Mouse (Mus musculus) kidney, embryonic 14.5 days (tissue): Measurements from ENCODE around the gene Gca. TPM values are rescaled to one million over a fixed set of nuclear protein-coding genes. Genes with fewer than 3 reads are reported as not detected.

Experiments
- ATAC-seq: fragments of 200-750 bp; cut with Nextera tagmentation; 2 replicates; pipeline ENCODE4 v1.8.0; 2017; ENCODE audit warnings: moderate number of reproducible peaks, mild to moderate bottlenecking, moderate TSS enrichment, moderate library complexity; ENCODE audit not compliant: low FRiP score, low TSS enrichment
- H3K27ac ChIP-seq: fragments of 300-500 bp; sonication (generic); 2 replicates; pipeline ENCODE4 v1.5.1; 2014; ENCODE audit warnings: low read depth, mild to moderate bottlenecking, low read length, moderate library complexity, mixed read lengths
- H3K27me3 ChIP-seq: fragments of 300-500 bp; sonication (generic); 2 replicates; pipeline ENCODE4 v1.6.1; 2014; ENCODE audit warnings: mild to moderate bottlenecking, low read length; ENCODE audit not compliant: control insufficient read depth, insufficient read depth
- H3K36me3 ChIP-seq: fragments of 300-500 bp; sonication (generic); 2 replicates; pipeline ENCODE4 v1.6.1; 2014; ENCODE audit warnings: low read length, mixed read lengths; ENCODE audit not compliant: control insufficient read depth, insufficient read depth
- H3K4me1 ChIP-seq: fragments of 300-500 bp; sonication (generic); 2 replicates; pipeline ENCODE4 v1.6.1; 2014; ENCODE audit warnings: low read length, mixed read lengths; ENCODE audit not compliant: control insufficient read depth, insufficient read depth
- H3K4me2 ChIP-seq: fragments of 300-500 bp; sonication (generic); replicated peaks from 2 replicates; pipeline ENCODE4 v1.6.1; 2014; ENCODE audit warnings: low read depth, mild to moderate bottlenecking, low read length
- H3K4me3 ChIP-seq: fragments of 300-500 bp; sonication (generic); 2 replicates; pipeline ENCODE4 v1.5.1; 2014; ENCODE audit warnings: mild to moderate bottlenecking, low read length
- H3K9ac ChIP-seq: fragments of 300-500 bp; sonication (generic); 2 replicates; pipeline ENCODE4 v1.6.1; 2014; ENCODE audit warnings: low read depth, mild to moderate bottlenecking, low read length, moderate library complexity
- H3K9me3 ChIP-seq: fragments of 300-500 bp; sonication (generic); 2 replicates; pipeline ENCODE4 v1.6.1; 2016; ENCODE audit warnings: low read length; ENCODE audit not compliant: control insufficient read depth
- WGBS: fragments of 180-500 bp; shearing (Covaris S2); extraction: QIAGEN DNeasy Blood & Tissue Kit; methylation state at CpG from one replicate; pipeline ENCODE4 v1.1.7; 2014; 5-methylcytosine and 5-hydroxymethylcytosine counted together
- polyA plus RNA-seq: library from polyadenylated mRNA; unstranded; fragments of >200 nt; fragmentation: Nextera tagmentation; extraction: Ambion mirVana; gene quantifications from 2 replicates; pipeline ENCODE4 v1.2.1, GENCODE M21; 2014

Gene Gca
- polyA plus RNA-seq, 1 experiment from 2014 or later = 20.6 TPM

DNA sequence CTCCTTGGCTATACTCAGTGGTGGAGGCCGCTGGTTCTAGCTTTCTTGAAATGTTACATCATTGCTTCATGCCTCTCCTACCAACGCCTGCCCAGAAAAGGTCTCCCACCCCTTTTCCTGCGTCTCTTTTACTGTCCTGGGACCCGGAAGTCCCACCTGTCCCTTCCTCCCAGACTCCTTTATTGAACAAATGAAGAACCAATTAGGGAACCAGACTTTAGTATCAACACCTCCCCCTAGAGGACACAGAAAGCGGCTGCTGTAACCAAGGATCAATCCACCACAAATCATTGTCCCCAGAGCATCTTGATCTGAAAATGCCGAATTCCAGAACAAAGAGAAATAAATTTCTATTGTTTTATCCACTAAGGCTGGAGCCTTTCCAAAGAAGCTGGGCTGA is 3.5 kb upstream of the Gca start:
- WGBS = 47% methylated on average over 6 of the region's 6 CpGs
- ATAC-seq = no peak

DNA sequence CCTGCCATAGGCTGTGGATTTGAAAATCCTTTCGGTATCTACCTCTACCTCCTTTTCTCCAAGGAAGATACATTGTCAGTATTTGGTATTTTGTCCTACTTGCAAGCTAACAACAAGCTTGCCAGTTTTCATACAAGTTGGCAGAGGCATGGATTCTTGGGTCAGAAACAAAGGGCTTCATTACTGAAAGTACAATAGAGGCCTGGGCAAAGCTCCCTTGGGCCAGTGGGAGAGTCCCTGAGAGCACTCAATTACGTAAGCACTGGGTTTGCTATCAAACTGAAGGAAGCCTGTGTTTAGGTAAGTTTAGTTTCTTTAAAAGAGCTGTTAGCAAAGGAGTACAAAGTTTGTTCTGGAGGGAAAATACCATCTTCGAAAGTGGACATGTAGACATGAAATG is 1.5 kb upstream of the Gca start:
- Histone ChIP-seq H3K27ac (no peak overlapping the region), H3K4me2 (no peak overlapping the region), H3K9me3 (no peaks in the 10 kb centered on the region), H3K4me3 (no peak overlapping the region), H3K27me3 (no peaks in the 10 kb centered on the region; the same call in 1 of the 2 replicates), H3K9ac (no peak overlapping the region), H3K4me1 (no peaks in the 10 kb centered on the region), H3K36me3 (no peaks in the 10 kb centered on the region)
- 93% methylated on average over 3 of the region's 3 CpGs for WGBS
- ATAC-seq = no peak

More for the DNA sequence above, 3.5 kb upstream of the Gca start:
- Histone ChIP-seq H3K36me3 (no peaks in the 10 kb centered on the region), H3K4me3 (no peak overlapping the region), H3K27ac (no peak overlapping the region), H3K27me3 (no peaks in the 10 kb centered on the region; the same call in 1 of the 2 replicates), H3K4me2 (no peak overlapping the region), H3K9ac (no peak overlapping the region), H3K9me3 (no peaks in the 10 kb centered on the region), H3K4me1 (no peaks in the 10 kb centered on the region)

DNA sequence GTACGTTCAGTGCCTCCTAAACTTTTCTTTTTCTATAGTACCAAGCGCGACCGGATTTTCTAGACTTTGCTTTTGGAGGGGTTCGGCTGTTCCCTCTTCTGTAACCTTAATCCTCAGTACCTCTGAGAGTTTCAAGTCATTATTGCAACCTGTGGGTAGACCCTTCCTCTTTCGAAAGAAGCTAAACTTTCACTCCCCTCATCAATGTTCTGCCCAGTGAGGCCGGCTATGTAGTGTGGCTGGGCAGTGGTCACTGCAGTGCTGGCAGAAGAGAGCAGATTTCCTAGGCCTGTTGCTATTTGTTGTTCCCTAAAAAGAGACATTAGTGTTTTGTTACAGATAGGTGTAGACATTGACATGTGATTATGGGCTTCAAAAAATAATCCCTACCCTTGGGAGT is 754 bp downstream of the Gca start:
- 56% methylated on average over 7 of the region's 7 CpGs for WGBS
- Histone ChIP-seq H3K27ac (no peak overlapping the region), H3K27me3 (no peaks in the 10 kb centered on the region; the same call in 1 of the 2 replicates), H3K4me3 (peak overlapping the region; percentile 64), H3K4me1 (no peaks in the 10 kb centered on the region), H3K9me3 (no peaks in the 10 kb centered on the region), H3K36me3 (no peaks in the 10 kb centered on the region), H3K4me2 (peak overlapping the region; percentile 70), H3K9ac (no peak overlapping the region)
- ATAC-seq = no peak

DNA sequence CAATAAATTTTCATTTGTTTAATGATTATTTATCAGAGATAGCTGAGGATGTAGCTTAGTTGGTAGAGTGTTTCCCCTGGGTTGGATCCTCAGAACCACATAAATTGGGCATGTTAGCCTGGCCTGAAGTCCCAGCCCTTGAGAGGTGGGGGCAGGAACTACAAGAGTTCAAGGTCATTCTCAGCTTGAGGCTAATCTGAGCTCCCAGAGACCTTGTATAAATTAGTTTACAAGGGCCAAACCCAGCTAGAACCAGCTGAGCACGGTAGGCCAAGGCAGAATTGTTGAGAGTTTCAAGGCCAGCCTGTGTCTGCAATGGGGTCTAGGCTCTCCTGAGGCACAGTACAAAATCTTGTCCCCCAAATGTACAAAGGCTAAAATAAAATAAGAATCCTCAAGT is 1.5 kb downstream of the Gca start:
- WGBS = 56% methylated on average over 1 of the region's 1 CpGs
- Histone ChIP-seq H3K9me3 (no peaks in the 10 kb centered on the region), H3K9ac (no peak overlapping the region), H3K36me3 (no peaks in the 10 kb centered on the region), H3K27ac (no peak overlapping the region), H3K4me2 (no peak overlapping the region; the same call in 1 of the 2 replicates), H3K4me3 (no peak overlapping the region), H3K4me1 (no peaks in the 10 kb centered on the region), H3K27me3 (no peaks in the 10 kb centered on the region; the same call in 1 of the 2 replicates)
- no peak for ATAC-seq

DNA sequence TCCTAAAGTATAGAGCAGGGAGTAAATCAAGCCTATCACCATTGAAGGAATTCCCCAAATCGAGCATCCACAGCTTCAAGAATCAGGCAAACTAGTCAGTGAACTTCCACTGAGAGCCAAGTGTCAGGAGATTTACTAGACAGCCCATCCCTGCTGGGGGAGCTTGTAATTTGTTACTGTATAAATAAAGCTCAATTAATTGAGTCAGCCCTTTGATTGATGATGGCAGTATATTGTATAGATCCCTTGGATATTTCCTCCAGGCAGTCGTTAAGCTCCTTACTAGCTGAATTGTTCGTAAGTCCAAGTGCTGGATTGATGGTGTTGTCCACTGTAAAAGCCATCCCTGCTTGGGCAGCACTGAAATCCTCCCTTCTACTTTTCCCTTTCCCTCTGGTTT is 5.8 kb downstream of the Gca start:
- no peak overlapping the region for H3K4me2 ChIP-seq
- H3K27me3 ChIP-seq = no peaks in the 10 kb centered on the region
- peak; percentile 88 for ATAC-seq
- no peak overlapping the region for H3K4me3 ChIP-seq
- 0 out of 2 replicates have a peak overlapping the region, but pooled peaks have one; percentile 4 for H3K27ac ChIP-seq
- H3K9ac ChIP-seq = no peak overlapping the region
- no peaks in the 10 kb centered on the region for H3K9me3 ChIP-seq
- no peaks in the 10 kb centered on the region for H3K36me3 ChIP-seq
- 24% methylated on average over 3 of the region's 3 CpGs for WGBS
- no peaks in the 10 kb centered on the region for H3K4me1 ChIP-seq

DNA sequence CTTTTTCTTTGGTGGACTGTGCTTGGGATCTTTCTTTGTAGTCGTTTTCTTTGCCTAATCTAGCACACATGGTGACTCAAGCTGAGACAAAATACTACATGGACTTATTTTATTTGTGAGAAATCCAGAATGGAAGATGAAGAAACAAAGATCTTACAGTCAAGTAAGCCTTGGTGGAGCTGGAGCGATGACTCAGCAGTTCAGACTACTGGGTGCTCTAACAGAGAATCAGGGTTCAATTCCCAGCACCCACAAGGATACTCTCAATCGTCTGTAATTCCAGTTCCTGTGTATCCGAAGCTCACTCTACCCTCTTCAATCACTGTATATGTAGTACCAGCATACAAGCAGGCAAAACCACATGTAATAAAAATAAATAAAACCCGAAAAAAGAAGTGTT is 6.2 kb downstream of the Gca start:
- ATAC-seq = no peak
- Histone ChIP-seq H3K4me1 (no peaks in the 10 kb centered on the region), H3K27ac (peak overlapping the region; percentile 4; the same call in 1 of the 2 replicates), H3K36me3 (no peaks in the 10 kb centered on the region), H3K9me3 (no peaks in the 10 kb centered on the region), H3K4me3 (no peak overlapping the region), H3K27me3 (no peaks in the 10 kb centered on the region), H3K9ac (no peak overlapping the region), H3K4me2 (no peak overlapping the region)
- 84% methylated on average over 5 of the region's 5 CpGs for WGBS

DNA sequence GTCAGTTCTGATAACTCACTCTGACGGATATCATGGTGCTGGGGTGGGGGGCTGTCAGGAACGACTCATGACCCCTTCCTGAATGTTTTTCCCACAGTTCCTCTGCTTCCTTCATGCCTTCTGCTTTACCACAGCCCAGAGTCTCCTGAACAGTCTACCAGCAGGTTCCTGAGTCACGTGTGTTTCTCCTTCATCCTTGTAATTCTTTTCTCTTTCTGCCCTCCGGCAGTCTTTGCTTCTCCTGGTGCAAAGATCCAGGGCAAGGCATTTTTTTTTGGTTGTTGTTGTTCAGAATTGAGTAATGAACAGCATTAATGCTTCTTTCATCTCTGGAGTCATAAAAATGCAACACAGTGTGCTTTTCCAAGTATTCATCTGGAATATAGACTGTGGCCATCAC is 6.7 kb downstream of the Gca start:
- ATAC-seq = no peak
- Histone ChIP-seq H3K36me3 (no peaks in the 10 kb centered on the region), H3K9ac (no peak overlapping the region), H3K4me1 (no peaks in the 10 kb centered on the region), H3K27ac (no peak overlapping the region; the same call in 1 of the 2 replicates), H3K4me2 (no peak overlapping the region), H3K9me3 (no peaks in the 10 kb centered on the region), H3K27me3 (no peaks in the 10 kb centered on the region), H3K4me3 (no peak overlapping the region)
- 74% methylated on average over 4 of the region's 4 CpGs for WGBS

DNA sequence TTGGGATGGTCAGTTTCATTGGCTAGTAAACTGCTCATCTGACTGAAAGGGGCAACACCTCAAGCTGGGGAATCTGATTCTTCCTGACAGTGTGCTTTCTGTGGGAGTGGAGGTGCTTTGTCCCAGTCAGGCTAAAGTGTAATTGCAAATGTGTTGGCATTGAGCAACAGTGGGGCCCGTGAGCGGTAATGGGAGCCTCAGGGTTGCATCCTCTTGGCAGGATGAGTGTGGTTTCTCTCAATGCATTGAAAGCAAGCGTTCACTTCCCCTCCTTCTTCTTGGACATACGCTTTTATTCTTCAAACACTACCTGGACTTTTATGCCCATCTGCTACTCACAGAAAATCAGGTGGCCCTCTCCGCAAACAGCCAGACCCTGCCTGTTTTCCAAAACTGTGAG is 8.7 kb downstream of the Gca start:
- WGBS = 94% methylated on average over 5 of the region's 5 CpGs
- no peaks in the 10 kb centered on the region for H3K27me3 ChIP-seq

DNA sequence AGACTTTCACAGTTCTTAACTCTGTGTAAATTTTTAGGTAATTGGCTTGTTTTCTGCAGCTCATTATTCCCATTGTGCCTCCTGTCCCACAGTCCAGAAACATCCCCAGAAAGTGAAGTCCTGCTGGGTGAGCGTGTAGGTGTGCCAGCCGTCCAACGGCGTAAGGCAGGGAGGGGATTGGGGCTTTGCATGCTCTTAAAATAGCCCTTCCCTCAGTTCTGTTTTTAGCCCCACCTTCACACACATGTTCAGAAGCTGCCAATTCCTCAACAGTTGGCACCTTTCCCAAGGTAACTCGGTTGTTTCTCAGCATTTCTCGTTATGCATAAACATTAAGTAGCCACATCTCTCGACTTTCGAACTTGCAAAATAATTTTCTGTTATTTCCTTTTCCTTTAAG is 17.6 kb downstream of the Gca start:
- Histone ChIP-seq H3K4me3 (no peak overlapping the region), H3K36me3 (no peaks in the 10 kb centered on the region), H3K4me1 (no peaks in the 10 kb centered on the region), H3K9me3 (no peaks in the 10 kb centered on the region), H3K4me2 (no peak overlapping the region), H3K27me3 (no peaks in the 10 kb centered on the region), H3K9ac (no peak overlapping the region), H3K27ac (no peak overlapping the region)
- ATAC-seq = no peak
- WGBS = 84% methylated on average over 8 of the region's 8 CpGs

More for the DNA sequence above, 8.7 kb downstream of the Gca start:
- Histone ChIP-seq H3K4me1 (no peaks in the 10 kb centered on the region), H3K27ac (no peak overlapping the region), H3K4me2 (no peak overlapping the region), H3K9ac (no peak overlapping the region), H3K36me3 (no peaks in the 10 kb centered on the region), H3K9me3 (no peaks in the 10 kb centered on the region), H3K4me3 (no peak overlapping the region)
- ATAC-seq = no peak
